Mouse (Mus musculus) C2C12 (cell line): ENCODE data around the gene Scrt2. TPM values are rescaled to one million over a fixed set of nuclear protein-coding genes. Genes with fewer than 3 reads are reported as not detected.

Experiments used
- H3K27me3 ChIP-seq: one replicate; pipeline ENCODE4 v1.6.1; 2011; ENCODE audit not compliant: control insufficient read depth, insufficient read depth, insufficient read length
- H3K36me3 ChIP-seq: one replicate; pipeline ENCODE4 v1.6.1; 2011; ENCODE audit not compliant: control insufficient read depth, insufficient read depth
- H3K4me3 ChIP-seq: one replicate; pipeline ENCODE4 v1.5.1; 2011; ENCODE audit warnings: mild to moderate bottlenecking, control low read depth; ENCODE audit not compliant: poor library complexity, insufficient read depth, severe bottlenecking
- H3K79me2 ChIP-seq: one replicate; pipeline ENCODE4 v1.6.1; 2011; ENCODE audit not compliant: control insufficient read depth, insufficient read depth
- H3K79me3 ChIP-seq: one replicate; pipeline ENCODE4 v1.6.1; 2011; ENCODE audit warnings: low read depth, control low read depth
- H3ac ChIP-seq: one replicate; pipeline ENCODE3; 2011; ENCODE audit warnings: low read depth; ENCODE audit not compliant: control insufficient read depth, insufficient read length
- CEBPB ChIP-seq: IDR thresholded peaks from one replicate; pipeline ENCODE4 v1.6.1; 2011; ENCODE audit warnings: low read depth, mild to moderate bottlenecking, control low read depth, moderate library complexity
- CTCF ChIP-seq: IDR thresholded peaks from one replicate; pipeline ENCODE4 v1.5.1; 2011; ENCODE audit not compliant: control insufficient read depth, insufficient read depth, insufficient read length
- FOSL1 ChIP-seq: IDR thresholded peaks from one replicate; pipeline ENCODE4 v1.8.0; 2011; ENCODE audit warnings: mild to moderate bottlenecking, low read length; ENCODE audit not compliant: poor library complexity, insufficient read depth, severe bottlenecking
- MAX ChIP-seq: IDR thresholded peaks from one replicate; pipeline ENCODE4 v1.6.1; 2011; ENCODE audit warnings: mild to moderate bottlenecking, control low read depth
- MYOD1 ChIP-seq: IDR thresholded peaks from one replicate; pipeline ENCODE4 v1.6.1; 2011; ENCODE audit warnings: low read depth; ENCODE audit not compliant: control insufficient read depth, insufficient read length
- MYOG ChIP-seq: IDR thresholded peaks from one replicate; pipeline ENCODE4 v1.6.1; 2011; ENCODE audit not compliant: control insufficient read depth, insufficient read length; ENCODE audit errors: extremely low read depth
- USF1 ChIP-seq: IDR thresholded peaks from one replicate; pipeline ENCODE4 v1.6.1; 2011; ENCODE audit warnings: low read depth, mild to moderate bottlenecking, control low read depth, moderate library complexity
- polyA plus RNA-seq: library from polyadenylated mRNA; unstranded; fragments of >200 nt; fragmentation: generic; extraction: Trizol; gene quantifications from one replicate; pipeline ENCODE4 v1.2.1, GENCODE M21; 2012; ENCODE audit warnings: missing spikeins

Scrt2 gene
- polyA plus RNA-seq, 1 experiment = not detected

DNA sequence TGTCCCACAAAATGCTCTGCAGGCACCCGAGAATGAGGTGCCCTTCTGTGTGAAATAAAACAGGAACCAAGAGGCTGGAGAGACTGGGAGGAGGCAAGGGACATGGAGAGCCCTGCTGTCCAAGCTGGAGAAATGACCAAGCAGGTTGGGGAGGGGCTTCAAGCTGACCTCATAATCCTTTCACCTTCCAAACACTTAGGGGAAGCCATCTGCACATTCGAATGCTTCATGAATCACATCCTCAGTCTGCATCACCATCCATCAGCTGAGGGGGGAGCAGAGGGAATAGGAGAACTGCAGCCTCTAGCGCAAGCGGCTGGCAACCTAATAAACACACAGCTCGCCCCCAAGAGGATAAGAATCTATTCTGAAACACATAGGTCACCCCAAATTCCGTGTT is 21.0 kb downstream of the Scrt2 start:
- no peak for TF ChIP-seq MYOG
- no peak for TF ChIP-seq MYOD1
- TF ChIP-seq MAX = no peak
- no peak for TF ChIP-seq USF1
- TF ChIP-seq CEBPB = no peak
- TF ChIP-seq FOSL1 = no peak
- no peak for TF ChIP-seq CTCF
- peaks cover 12% of the 10 kb centered on the region for H3K79me3 ChIP-seq
- H3K27me3 ChIP-seq = peaks cover 10% of the 10 kb centered on the region

DNA sequence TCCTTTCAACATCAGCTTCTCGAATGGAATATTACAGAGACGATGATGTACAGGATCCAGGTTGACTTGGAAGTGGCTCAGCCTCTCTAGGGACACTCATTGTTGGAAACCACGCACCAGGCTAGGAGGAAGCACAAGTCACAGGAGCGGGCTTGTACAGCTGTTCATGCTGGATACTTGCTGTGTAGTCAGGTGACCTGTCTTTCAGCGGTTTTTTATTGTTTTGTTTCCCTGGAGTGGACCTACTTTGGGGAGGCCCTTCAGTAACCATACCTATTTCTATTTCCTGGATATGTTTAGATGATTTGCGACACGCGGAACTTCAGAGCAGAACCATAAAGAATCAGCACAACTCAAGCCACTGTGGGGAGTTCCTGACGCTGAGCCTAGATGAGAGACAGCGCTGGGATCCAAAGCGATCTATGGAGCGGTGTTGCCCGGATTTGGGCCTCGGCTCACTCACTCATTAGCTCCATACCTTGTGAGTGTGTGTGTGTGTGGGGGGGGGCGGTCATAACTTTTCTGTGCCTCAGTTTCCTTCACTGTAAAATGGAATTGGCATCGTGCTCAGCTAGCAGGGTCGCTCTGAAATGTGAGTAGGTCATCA is 23.5 kb downstream of the Scrt2 start:
- Histone ChIP-seq H3K27me3 (peaks cover 5% of the 10 kb centered on the region), H3ac (no peak overlapping the region), H3K4me3 (no peak overlapping the region), H3K79me2 (peaks cover 30% of the 10 kb centered on the region), H3K36me3 (peaks cover 29% of the 10 kb centered on the region), H3K79me3 (peaks cover 14% of the 10 kb centered on the region)
- TF ChIP-seq CTCF (no peak), FOSL1 (no peak), CEBPB (no peak), MYOD1 (peak; percentile 78), USF1 (peak; percentile 60), MAX (no peak), MYOG (no peak)

More for the DNA sequence above, 21.0 kb downstream of the Scrt2 start:
- Histone ChIP-seq H3ac (no peak overlapping the region), H3K36me3 (peaks cover 4% of the 10 kb centered on the region), H3K79me2 (peaks cover 18% of the 10 kb centered on the region), H3K4me3 (no peak overlapping the region)

DNA sequence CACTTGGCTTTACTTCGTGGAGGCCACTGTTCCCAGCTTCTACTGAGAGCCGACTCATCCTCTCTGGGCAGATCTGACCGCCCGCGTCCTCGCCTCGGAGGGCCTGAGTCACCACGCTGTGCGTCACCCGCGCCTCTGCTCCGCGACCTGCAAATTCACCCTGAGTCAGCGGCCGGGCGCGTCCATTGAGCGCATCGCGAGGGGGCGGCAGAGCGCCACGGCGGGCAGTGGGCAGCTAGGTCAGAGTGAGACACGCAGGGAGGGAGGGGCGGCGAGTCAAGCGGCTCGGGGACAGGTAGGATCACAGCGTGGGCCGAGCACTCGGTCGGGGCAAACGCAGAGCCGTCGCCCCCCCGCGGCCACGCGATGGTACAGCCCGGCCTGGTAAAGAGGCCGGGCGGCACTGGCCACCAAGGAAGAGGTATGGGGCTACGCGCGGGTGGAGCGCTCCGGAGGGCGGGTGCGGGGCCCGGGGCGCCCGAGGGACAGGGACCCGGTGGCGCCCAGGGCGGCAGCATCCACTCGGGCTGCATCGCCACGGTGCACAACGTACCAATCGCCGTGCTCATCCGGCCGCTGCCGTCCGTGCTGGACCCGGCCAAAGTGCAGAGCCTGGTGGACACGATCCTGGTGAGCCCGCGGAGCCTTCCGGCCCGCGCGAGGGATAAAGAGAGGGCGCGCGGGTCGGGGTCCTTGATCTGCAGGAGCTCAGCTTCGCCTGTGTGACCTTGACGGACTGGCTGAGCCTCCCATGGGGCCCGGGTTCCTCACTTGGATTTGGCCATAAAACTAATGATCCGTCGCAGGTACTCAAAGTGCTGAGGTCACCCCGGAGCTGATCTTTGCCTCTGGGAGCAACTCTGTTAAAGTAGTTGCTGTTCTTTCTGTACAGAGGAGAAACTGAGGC is 24.2 kb downstream of the Scrt2 start, which contains the start of gene Srxn1:
Srxn1 (plus strand) TSS at position 199 of the 907 bp plus-strand sequence.
- Histone ChIP-seq H3K36me3 (peaks cover 35% of the 10 kb centered on the region), H3K4me3 (peak within 1 kb of the TSS; percentile 56), H3ac (peak within 1 kb of the TSS; percentile 90), H3K79me3 (peaks cover 14% of the 10 kb centered on the region), H3K79me2 (peaks cover 30% of the 10 kb centered on the region), H3K27me3 (peaks cover 5% of the 10 kb centered on the region)
- TF ChIP-seq USF1 (no peak), CTCF (no peak), FOSL1 (peak; percentile 82), MAX (peak; percentile 78)

DNA sequence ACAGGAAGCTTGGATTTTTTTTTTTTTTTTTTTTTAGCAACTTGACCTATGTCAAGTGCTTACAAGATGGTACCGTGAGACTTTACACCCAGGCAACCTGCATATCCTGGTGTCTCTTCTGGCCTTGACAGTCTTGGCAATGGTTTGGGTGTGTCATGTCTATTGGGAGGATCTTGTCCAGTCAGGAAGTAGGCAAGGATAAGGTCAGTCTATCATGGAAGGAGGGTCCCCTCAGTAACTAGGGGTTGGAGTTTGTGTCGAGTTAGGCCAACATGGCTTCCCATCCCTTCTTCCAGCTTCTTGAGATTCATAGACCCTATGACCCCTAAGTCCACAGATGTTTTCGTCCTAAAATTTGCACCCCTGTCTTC is 24.9 kb downstream of the Scrt2 start:
- H3K27me3 ChIP-seq = peaks cover 5% of the 10 kb centered on the region
- H3K79me2 ChIP-seq = peaks cover 30% of the 10 kb centered on the region
- TF ChIP-seq CEBPB (no peak), CTCF (no peak), MYOG (no peak), MYOD1 (no peak), MAX (no peak), FOSL1 (no peak), USF1 (no peak)
- peaks cover 38% of the 10 kb centered on the region for H3K36me3 ChIP-seq
- H3K79me3 ChIP-seq = peaks cover 14% of the 10 kb centered on the region
- peak overlapping the region; percentile 7 for H3ac ChIP-seq
- peak overlapping the region; percentile 56 for H3K4me3 ChIP-seq

DNA sequence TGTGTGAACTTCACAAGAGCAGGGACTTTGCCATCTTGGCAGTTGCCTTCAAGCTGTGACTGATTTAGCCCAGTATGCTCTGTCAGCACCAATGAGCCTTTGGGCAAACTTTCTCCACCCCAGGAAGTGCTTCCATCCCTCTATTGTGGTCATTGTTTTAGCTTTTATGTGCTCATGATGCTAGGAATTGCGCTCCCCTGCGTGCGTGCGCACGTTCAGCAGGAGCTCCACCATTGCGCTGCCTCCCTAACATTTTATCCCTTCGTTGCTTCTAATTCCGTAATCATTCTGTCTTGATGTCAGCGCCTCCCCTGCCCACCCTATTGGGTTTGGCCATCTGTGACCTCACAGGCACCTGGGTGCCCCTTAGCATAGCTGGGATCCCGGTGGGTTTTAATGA is 25.3 kb downstream of the Scrt2 start:
- Histone ChIP-seq H3K36me3 (peaks cover 38% of the 10 kb centered on the region), H3K4me3 (peak overlapping the region; percentile 56), H3ac (no peak overlapping the region), H3K27me3 (peaks cover 5% of the 10 kb centered on the region), H3K79me3 (peaks cover 14% of the 10 kb centered on the region), H3K79me2 (peaks cover 30% of the 10 kb centered on the region)
- TF ChIP-seq MYOD1 (no peak), USF1 (no peak), FOSL1 (no peak), MAX (no peak), CEBPB (no peak), CTCF (no peak), MYOG (no peak)

DNA sequence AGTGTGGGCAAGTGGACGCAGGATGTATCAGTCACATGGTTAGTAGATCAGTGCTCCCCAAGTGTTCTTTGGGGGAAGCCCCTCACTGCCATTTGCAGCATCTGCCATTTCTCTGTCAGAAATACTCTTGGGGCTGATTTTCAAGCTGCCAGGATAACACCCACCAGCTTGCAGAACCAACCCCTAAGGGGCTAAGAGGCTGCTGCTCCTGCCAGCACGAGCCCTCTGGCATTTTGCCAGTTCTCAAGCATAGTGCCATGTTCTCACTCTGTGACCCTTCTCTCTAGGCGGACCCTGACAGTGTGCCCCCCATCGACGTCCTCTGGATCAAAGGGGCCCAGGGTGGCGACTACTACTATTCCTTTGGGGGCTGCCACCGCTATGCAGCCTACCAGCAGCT is 27.4 kb downstream of the Scrt2 start:
- Histone ChIP-seq H3K79me3 (peaks cover 14% of the 10 kb centered on the region), H3K79me2 (peaks cover 30% of the 10 kb centered on the region), H3K36me3 (peaks cover 38% of the 10 kb centered on the region)

More for the DNA sequence above, 27.4 kb downstream of the Scrt2 start:
- Histone ChIP-seq H3ac (no peak overlapping the region), H3K4me3 (no peak overlapping the region), H3K27me3 (no peaks in the 10 kb centered on the region)
- no peak for TF ChIP-seq FOSL1
- no peak for TF ChIP-seq MAX
